Mouse (Mus musculus): ENCODE measurements around the gene Cd244a.

The Cd244a gene

GRCm38 (mm10) chr1:171558898-171559297 is at the start of gene Cd244a:
Cd244a (plus strand) TSS chr1:171559193.
- no peak for DNase-seq (ENCODE audit: low spot score)

DNA sequence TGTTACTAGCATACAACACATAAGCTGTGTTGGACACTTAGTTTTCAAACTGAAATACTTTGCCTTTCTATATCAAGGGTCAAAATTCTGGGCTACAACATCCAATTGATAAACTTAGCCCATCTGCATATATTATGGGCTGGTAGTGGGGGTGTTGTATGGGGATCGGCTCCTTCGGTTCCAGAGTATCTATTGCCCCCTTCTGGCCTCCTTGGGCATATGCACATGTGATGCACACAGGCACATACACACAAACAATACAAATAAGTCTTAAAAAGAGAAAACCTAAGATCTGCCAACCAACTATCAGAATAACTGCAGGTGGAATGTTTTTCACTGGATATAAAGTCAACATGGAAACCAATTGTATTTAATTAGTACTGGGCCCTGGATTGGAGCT is 45.8 kb upstream of the Cd244a start:
- DNase-seq (ENCODE audit: low spot score) = peak; percentile 5

GRCm38 (mm10) chr1:171513760-171514159 is 45.2 kb upstream of the Cd244a start:
- no peak for DNase-seq (ENCODE audit: low spot score)

DNA sequence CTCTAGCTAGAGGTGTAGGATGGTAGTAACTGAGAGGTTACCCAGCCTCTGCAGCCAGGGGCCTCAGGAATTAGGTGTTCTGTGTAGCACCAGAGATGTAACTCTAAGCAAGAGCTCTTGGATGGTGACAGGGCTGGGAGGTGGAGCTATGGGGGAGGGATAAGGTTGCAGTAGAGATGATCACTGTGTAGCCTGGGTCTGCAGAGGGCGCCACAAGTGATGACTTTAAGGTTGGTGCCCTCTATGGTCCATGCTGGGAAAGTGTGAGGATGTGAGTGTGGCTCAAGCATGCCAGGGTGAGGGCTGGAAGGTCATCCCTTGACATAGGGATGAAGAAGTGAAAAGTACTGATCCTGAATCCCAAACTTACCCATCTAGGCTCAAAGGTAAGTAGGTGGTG is 44.0 kb upstream of the Cd244a start:
- peak; percentile 7 for DNase-seq (ENCODE audit: low spot score)

DNA sequence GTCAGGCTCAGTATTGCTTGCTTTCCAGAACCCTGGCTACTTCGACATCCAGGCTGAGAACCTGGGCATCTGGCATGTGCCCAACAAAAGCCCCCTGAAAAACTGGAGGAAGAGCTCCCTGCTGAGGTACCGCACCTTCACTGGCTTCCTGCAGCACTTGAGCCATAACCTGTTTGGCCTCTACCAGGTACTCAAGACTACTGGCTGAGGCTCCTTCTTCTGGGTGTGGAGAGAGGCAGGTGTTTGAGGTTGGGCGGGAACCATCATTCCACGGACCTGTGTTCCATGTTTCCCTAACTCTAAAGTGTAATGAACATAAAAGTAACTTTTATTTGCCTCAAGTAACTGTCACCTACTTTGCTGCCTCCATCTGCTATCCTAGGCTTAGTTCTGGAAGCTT is 43.4 kb upstream of the Cd244a start:
- peak; percentile 20 for DNase-seq (ENCODE audit: low spot score)

GRCm38 (mm10) chr1:171531367-171531766 is 27.6 kb upstream of the Cd244a start:
- DNase-seq (ENCODE audit: low spot score) = no peak

DNA sequence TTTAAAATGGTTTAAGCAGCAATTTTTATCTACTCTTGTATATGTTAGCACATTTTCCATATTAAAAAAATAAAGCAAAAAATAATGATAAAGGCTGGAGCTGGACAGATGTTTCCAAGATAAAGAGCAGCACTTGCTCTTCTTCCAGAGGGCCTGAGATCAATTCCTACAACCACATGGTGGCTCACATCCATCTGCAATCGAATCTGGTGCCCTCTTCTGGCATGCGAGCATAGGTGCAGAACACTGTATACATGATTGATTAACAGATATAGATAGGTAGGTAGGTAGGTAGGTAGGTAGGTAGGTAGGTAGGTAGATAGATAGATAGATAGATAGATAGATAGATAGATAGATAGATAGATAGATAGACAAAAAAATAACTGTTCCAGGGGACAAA is 26.2 kb upstream of the Cd244a start:
- DNase-seq (ENCODE audit: low spot score) = no peak

DNA sequence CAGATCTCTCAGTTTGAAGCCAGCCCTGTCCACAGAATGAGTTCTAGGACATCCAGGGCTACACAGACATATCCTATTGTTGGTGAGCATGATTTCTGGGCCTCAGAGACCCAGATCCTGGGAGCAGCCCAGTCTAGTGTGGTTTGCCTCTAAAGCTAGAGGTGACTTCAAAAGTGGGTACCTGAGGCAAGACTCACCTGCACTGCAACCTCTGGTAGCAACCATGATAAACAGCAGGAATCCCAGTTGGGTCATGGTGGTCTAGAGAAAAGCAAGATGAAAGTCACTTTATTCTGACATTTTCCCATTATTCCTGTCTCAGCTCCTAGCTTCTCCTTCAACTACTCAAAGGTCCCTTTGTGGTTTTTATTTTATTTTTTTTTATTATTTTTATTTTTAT is 24.4 kb upstream of the Cd244a start:
- DNase-seq (ENCODE audit: low spot score) = no peak

DNA sequence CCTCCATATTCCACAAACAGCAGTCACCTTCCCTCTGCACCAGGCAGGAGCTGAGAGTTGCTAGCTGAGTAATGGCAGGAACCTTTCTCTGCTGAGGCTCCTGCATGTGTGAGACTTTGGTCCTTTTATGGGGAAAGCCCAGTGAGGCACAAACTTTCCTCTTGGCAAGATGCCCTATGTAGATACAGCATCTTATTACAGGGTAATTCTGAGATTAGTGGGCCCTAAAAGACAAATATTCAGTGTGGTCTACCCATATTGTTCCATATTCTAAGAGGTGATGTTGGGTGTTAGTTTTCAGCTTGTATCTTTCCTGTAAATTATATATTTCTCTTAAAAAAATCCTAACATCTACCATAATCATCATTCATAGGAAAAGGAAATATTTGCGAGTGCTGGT is 23.8 kb upstream of the Cd244a start, which contains the start of gene Itln1:
Gene Itln1 (minus strand): TSS at position 101 of the 400 bp plus-strand sequence.
- DNase-seq (ENCODE audit: low spot score) = no peak

DNA sequence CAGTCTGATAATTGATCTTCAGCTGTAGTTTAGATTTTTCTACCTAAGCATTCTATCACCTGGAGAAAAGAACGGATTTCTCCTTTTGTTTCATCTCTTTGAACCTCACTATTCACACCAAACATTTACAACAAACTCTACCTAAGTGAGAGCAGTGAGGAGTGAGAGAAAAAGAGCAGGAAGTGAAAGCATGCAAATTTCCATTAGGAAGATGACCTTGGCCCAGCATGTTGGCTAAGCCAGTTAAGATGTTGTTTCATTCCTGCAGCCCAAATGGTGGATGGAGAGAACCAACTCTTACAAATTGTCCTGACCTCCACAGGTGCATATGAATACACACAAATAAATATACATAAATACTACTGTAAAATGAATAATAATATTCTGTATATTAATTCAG is 18.3 kb upstream of the Cd244a start:
- peak; percentile 56 for DNase-seq (ENCODE audit: low spot score)

GRCm38 (mm10) chr1:171551326-171551725 is 7.7 kb upstream of the Cd244a start:
- DNase-seq (ENCODE audit: low spot score) = no peak

GRCm38 (mm10) chr1:171552230-171552629 is 6.8 kb upstream of the Cd244a start:
- no peak for DNase-seq (ENCODE audit: low spot score)

- no peak for DNase-seq (ENCODE audit: low spot score)
Observed at GRCm38 (mm10) chr1:171553359-171554341, 5.3 kb upstream of the Cd244a start.

- no peak for DNase-seq (ENCODE audit: low spot score)
Observed at GRCm38 (mm10) chr1:171556366-171556765, 2.6 kb upstream of the Cd244a start.

DNA sequence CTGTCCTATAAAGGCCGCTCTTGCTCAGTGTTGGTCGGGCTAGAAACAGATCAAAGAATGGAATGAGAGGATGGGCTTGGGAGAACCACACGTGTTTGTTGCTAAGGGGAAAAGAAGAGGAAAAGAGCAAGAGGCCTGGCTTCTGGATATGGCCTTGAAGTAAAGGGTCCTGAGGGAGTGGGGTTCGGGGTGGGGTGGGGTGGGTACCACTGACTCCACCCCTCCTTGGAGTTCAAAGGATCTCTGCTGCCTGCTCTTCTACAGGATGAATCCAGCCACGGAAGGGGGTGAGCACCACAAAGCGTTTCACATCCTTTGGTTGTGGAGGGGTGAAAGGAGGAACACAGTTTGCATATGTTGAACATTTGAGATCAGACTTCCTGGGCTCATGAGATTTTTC is 586 bp upstream of the Cd244a start:
- DNase-seq (ENCODE audit: low spot score) = no peak

- DNase-seq (ENCODE audit: low spot score) = no peak
Observed at GRCm38 (mm10) chr1:171560262-171560661, 1.3 kb downstream of the Cd244a start.

DNA sequence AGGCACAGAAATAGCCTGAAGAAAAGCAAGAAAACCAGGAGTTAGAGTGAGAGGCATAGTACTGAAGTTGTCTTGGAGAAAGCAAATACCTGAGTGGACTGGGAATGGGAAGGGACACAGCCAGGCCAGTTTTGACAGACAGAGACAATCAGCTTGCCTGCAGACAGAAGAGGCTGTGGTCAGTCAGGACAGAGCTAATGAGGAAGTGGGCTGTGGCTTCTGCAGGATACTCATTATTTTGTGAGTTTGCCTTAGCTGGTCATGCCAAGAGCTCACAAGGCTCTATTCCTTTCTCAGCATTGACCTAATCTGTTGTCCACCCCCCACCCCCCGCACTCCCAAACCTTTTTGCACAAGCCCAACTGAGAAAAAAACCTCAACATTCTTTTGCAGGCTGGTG is 2.2 kb downstream of the Cd244a start:
- peak; percentile 8 for DNase-seq (ENCODE audit: low spot score)

DNA sequence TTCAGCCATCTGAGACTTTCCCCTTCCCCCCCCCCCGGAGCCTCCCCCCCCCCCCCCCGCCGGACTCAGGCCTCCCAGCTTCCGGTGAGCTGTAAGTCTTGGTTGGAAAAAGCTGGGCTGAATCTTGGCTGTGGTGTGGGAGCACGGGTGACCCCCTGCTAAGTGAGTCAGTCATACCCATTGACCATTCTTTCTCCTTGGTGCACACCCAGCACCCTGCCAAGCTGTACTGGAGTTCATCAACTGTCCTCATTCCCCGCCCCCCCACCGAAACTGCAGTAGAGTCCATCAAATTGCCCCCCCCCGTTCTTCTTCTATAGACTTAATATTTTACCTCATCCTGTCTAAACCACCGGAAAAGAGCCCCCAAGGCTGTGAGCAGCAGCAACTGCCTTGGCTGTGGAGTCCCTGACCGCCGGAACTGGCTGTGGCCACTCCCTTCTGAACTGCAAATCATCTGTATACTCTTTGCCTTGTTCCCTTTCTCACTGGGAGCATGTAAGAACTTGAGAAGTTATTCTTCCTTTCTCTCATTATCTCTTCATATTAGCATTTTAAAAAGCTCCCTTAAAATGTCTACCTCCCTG is 2.7 kb downstream of the Cd244a start:
- DNase-seq (ENCODE audit: low spot score) = no peak

GRCm38 (mm10) chr1:171563042-171563441 is 4.0 kb downstream of the Cd244a start:
- DNase-seq (ENCODE audit: low spot score) = no peak

- no peak for DNase-seq (ENCODE audit: low spot score)
Observed at GRCm38 (mm10) chr1:171564247-171564646, 5.3 kb downstream of the Cd244a start.

GRCm38 (mm10) chr1:171565888-171566287 is 6.9 kb downstream of the Cd244a start:
- no peak for DNase-seq (ENCODE audit: low spot score)

DNA sequence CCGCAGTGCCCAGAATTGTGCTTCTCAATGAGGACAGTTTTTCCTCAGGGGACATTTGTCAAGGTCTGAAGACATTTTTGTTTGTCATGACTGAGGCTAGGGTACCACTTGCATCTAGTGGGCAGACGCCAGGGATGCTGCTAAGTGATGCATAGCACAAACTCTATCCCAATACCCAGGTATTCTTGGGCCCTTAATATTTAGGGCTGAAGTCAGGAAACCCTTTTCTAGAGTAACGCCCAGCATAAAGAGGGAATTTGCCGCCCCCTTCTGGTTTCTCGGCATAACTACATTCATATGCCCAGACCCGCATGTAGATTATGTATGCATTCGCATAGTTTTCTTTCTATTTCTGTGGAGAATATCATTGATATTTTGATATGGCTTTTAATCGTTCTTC is 7.8 kb downstream of the Cd244a start:
- DNase-seq (ENCODE audit: low spot score) = peak; percentile 52

GRCm38 (mm10) chr1:171568436-171568835 is 9.4 kb downstream of the Cd244a start:
- DNase-seq (ENCODE audit: low spot score) = no peak

All from MN1 (cell line).